Mouse (Mus musculus): Measurements from ENCODE around the gene Msln. TPM values are rescaled to one million over a fixed set of nuclear protein-coding genes. Genes with fewer than 3 reads are reported as not detected.

Gene Msln
- polyA plus RNA-seq, 1 experiment from 2014 or later, result not detected

DNA sequence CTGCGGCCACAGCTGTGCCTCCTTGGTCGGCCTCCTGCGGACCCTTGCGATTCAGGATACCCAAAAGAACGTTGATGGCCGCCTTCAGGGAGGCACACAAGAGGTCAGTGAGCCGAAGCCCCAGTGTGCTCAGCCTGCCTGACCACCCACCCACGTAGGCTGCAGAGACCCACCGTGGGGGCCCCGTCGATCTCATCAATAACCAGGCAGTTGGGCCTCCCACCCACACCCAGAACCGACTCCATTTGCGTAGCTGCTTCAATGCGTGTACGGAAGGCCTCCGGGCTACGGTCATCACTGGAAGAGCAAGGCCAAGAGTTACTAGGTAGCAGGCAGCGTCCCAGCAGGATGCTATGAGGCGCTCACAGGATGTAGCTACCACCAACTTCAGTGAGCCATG is 30.7 kb downstream of the Msln start:
- H3K27me3 ChIP-seq (ENCODE audit: control insufficient read depth, insufficient read depth, low read length), result peaks cover 2% of the 10 kb centered on the region; the same call in 1 of the 2 replicates
- ATAC-seq (ENCODE audit: low FRiP score, low TSS enrichment) (no peak), DNase-seq (no peak)
- peaks cover 11% of the 10 kb centered on the region for H3K4me1 ChIP-seq (ENCODE audit: control insufficient read depth, insufficient read depth, low read length)
- H3K36me3 ChIP-seq (ENCODE audit: control insufficient read depth, insufficient read depth, low read length), result no peaks in the 10 kb centered on the region
- no peak overlapping the region for H3K9ac ChIP-seq (replicated peaks; ENCODE audit: low read length)
- H3K4me3 ChIP-seq (replicated peaks; ENCODE audit: low read depth, low read length), result no peak overlapping the region
- no peak overlapping the region for H3K27ac ChIP-seq (replicated peaks; ENCODE audit: low read depth, low read length)
- no peaks in the 10 kb centered on the region for H3K9me3 ChIP-seq (ENCODE audit: control insufficient read depth, low read length)
- no peak overlapping the region for H3K4me2 ChIP-seq (ENCODE audit: low read length)
- WGBS, result 95% methylated on average over 19 of the region's 19 CpGs

DNA sequence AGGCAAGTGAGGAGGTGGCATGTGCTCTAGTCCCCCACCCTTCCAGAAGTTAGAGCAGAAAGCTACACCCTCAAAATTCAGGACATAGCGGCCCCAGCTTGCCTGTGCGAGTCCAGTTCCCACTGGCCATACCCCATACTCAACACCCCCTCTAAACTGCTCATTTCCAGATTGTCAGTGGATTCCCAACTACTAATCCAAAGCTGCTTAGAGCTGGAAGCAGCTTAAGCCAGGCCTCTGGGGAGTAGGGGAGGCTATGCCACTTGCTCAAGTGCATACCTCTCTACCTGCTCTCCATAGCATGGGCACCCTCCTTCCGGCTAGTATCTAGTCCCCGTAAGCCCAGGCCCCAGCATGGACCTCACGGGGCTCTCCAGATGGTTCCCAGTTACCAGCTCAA is 32.7 kb downstream of the Msln start:
- H3K4me3 ChIP-seq (replicated peaks; ENCODE audit: low read depth, low read length), result no peak overlapping the region
- DNase-seq (no peak), ATAC-seq (ENCODE audit: low FRiP score, low TSS enrichment) (no peak)
- peaks cover under 1% of the 10 kb centered on the region; the same call in 1 of the 2 replicates for H3K4me1 ChIP-seq (ENCODE audit: control insufficient read depth, insufficient read depth, low read length)
- no peak overlapping the region for H3K4me2 ChIP-seq (ENCODE audit: low read length)
- H3K9me3 ChIP-seq (ENCODE audit: control insufficient read depth, low read length), result no peaks in the 10 kb centered on the region
- 96% methylated on average over 5 of the region's 5 CpGs for WGBS
- H3K27ac ChIP-seq (replicated peaks; ENCODE audit: low read depth, low read length), result no peak overlapping the region
- H3K9ac ChIP-seq (replicated peaks; ENCODE audit: low read length), result no peak overlapping the region
- H3K27me3 ChIP-seq (ENCODE audit: control insufficient read depth, insufficient read depth, low read length), result peaks cover 18% of the 10 kb centered on the region
- no peaks in the 10 kb centered on the region for H3K36me3 ChIP-seq (ENCODE audit: control insufficient read depth, insufficient read depth, low read length)

DNA sequence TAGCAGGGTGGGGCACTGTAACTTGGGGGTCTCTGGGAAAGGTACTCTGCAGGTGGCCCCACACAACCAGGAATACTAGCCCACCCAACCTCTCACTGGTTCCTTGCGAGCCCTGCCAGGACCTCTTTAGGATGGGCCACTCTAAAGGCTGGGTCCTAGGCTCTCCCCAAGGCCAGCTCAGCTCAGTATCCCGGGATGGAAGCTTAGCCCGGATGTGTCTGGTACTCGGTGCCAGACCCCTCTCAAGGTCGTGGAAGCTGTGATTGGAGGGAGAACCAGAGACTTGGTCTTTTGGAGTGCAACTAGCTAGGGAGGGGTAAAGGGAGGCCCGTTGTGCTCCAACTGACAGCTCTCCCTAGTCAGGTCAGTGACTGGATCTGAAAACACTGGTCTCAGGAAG is 36.5 kb downstream of the Msln start:
- H3K27me3 ChIP-seq (ENCODE audit: control insufficient read depth, insufficient read depth, low read length), result peaks cover 25% of the 10 kb centered on the region
- H3K9ac ChIP-seq (replicated peaks; ENCODE audit: low read length), result peak overlapping the region; percentile 50
- H3K4me2 ChIP-seq (ENCODE audit: low read length), result peak overlapping the region; percentile 64
- 6% methylated on average over 6 of the region's 6 CpGs for WGBS
- peak overlapping the region; percentile 36 for H3K4me3 ChIP-seq (replicated peaks; ENCODE audit: low read depth, low read length)
- H3K27ac ChIP-seq (replicated peaks; ENCODE audit: low read depth, low read length), result no peak overlapping the region
- H3K4me1 ChIP-seq (ENCODE audit: control insufficient read depth, insufficient read depth, low read length), result no peaks in the 10 kb centered on the region
- no peak for ATAC-seq (ENCODE audit: low FRiP score, low TSS enrichment)
- no peak for DNase-seq
- H3K36me3 ChIP-seq (ENCODE audit: control insufficient read depth, insufficient read depth, low read length), result no peaks in the 10 kb centered on the region
- no peaks in the 10 kb centered on the region for H3K9me3 ChIP-seq (ENCODE audit: control insufficient read depth, low read length)

- WGBS, result 1% methylated on average over 45 of the region's 45 CpGs
- ATAC-seq (ENCODE audit: low FRiP score, low TSS enrichment), result no peak
- Histone ChIP-seq H3K4me3 (replicated peaks; ENCODE audit: low read depth, low read length) (peak within 1 kb of the TSS; percentile 36), H3K4me1 (ENCODE audit: control insufficient read depth, insufficient read depth, low read length) (no peaks in the 10 kb centered on the region), H3K36me3 (ENCODE audit: control insufficient read depth, insufficient read depth, low read length) (no peaks in the 10 kb centered on the region), H3K4me2 (ENCODE audit: low read length) (peak within 1 kb of the TSS; percentile 64), H3K9me3 (ENCODE audit: control insufficient read depth, low read length) (no peaks in the 10 kb centered on the region), H3K9ac (replicated peaks; ENCODE audit: low read length) (peak within 1 kb of the TSS; percentile 50), H3K27ac (replicated peaks; ENCODE audit: low read depth, low read length) (no peak within 1 kb of the TSS), H3K27me3 (ENCODE audit: control insufficient read depth, insufficient read depth, low read length) (peaks cover 25% of the 10 kb centered on the region)
- DNase-seq, result peak; percentile 37
These were observed 37.2 kb downstream of the Msln start, which contains the start of gene Gng13 for GRCm38 (mm10) chr17:25716711-25717637. TSS of gene Gng13 (plus strand) at chr17:25717171.

- no peak overlapping the region for H3K9ac ChIP-seq (replicated peaks; ENCODE audit: low read length)
- no peak overlapping the region for H3K27ac ChIP-seq (replicated peaks; ENCODE audit: low read depth, low read length)
- no peak for DNase-seq
- H3K4me2 ChIP-seq (ENCODE audit: low read length), result no peak overlapping the region
- no peaks in the 10 kb centered on the region for H3K36me3 ChIP-seq (ENCODE audit: control insufficient read depth, insufficient read depth, low read length)
- H3K9me3 ChIP-seq (ENCODE audit: control insufficient read depth, low read length), result no peaks in the 10 kb centered on the region
- under 1% methylated on average over 6 of the region's 6 CpGs for WGBS
- H3K4me3 ChIP-seq (replicated peaks; ENCODE audit: low read depth, low read length), result no peak overlapping the region
- H3K4me1 ChIP-seq (ENCODE audit: control insufficient read depth, insufficient read depth, low read length), result no peaks in the 10 kb centered on the region
- peaks cover 25% of the 10 kb centered on the region for H3K27me3 ChIP-seq (ENCODE audit: control insufficient read depth, insufficient read depth, low read length)
- ATAC-seq (ENCODE audit: low FRiP score, low TSS enrichment), result no peak
These were observed 38.0 kb downstream of the Msln start for GRCm38 (mm10) chr17:25716130-25716529.

DNA sequence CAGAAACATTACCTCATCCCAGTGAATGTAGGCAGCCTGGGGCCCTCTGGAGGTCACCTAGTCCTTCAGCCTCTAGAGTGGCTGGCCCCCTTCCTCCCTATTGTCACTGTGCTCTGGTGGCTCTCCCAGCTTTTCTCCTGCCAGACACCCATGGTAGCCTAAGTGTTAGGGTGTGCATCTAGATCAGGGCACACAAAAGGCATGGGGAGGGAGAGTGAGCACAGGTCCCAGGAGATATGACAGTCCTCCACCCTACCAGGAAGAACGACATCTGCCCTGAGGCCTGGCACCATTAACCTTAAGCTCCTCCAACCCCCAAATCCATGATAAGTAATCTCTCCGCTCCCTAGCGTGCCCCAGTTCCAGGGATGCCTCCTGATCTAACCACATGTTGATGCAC is 38.6 kb downstream of the Msln start:
- H3K9me3 ChIP-seq (ENCODE audit: control insufficient read depth, low read length), result no peaks in the 10 kb centered on the region
- H3K27me3 ChIP-seq (ENCODE audit: control insufficient read depth, insufficient read depth, low read length), result peaks cover 25% of the 10 kb centered on the region
- H3K27ac ChIP-seq (replicated peaks; ENCODE audit: low read depth, low read length), result no peak overlapping the region
- DNase-seq (no peak), ATAC-seq (ENCODE audit: low FRiP score, low TSS enrichment) (no peak)
- WGBS, result 55% methylated on average over 3 of the region's 3 CpGs
- no peak overlapping the region for H3K9ac ChIP-seq (replicated peaks; ENCODE audit: low read length)
- no peaks in the 10 kb centered on the region for H3K36me3 ChIP-seq (ENCODE audit: control insufficient read depth, insufficient read depth, low read length)
- no peak overlapping the region for H3K4me3 ChIP-seq (replicated peaks; ENCODE audit: low read depth, low read length)
- H3K4me1 ChIP-seq (ENCODE audit: control insufficient read depth, insufficient read depth, low read length), result no peaks in the 10 kb centered on the region
- no peak overlapping the region for H3K4me2 ChIP-seq (ENCODE audit: low read length)

- 82% methylated on average over 4 of the region's 4 CpGs for WGBS
- Histone ChIP-seq H3K27ac (replicated peaks; ENCODE audit: low read depth, low read length) (no peak overlapping the region), H3K9ac (replicated peaks; ENCODE audit: low read length) (no peak overlapping the region), H3K4me3 (replicated peaks; ENCODE audit: low read depth, low read length) (no peak overlapping the region), H3K36me3 (ENCODE audit: control insufficient read depth, insufficient read depth, low read length) (no peaks in the 10 kb centered on the region), H3K4me1 (ENCODE audit: control insufficient read depth, insufficient read depth, low read length) (no peaks in the 10 kb centered on the region), H3K4me2 (ENCODE audit: low read length) (no peak overlapping the region), H3K9me3 (ENCODE audit: control insufficient read depth, low read length) (no peaks in the 10 kb centered on the region), H3K27me3 (ENCODE audit: control insufficient read depth, insufficient read depth, low read length) (peaks cover 4% of the 10 kb centered on the region; the same call in 1 of the 2 replicates)
- ATAC-seq (ENCODE audit: low FRiP score, low TSS enrichment) (no peak), DNase-seq (no peak)
These were observed 43.0 kb downstream of the Msln start for GRCm38 (mm10) chr17:25711136-25711535.

DNA sequence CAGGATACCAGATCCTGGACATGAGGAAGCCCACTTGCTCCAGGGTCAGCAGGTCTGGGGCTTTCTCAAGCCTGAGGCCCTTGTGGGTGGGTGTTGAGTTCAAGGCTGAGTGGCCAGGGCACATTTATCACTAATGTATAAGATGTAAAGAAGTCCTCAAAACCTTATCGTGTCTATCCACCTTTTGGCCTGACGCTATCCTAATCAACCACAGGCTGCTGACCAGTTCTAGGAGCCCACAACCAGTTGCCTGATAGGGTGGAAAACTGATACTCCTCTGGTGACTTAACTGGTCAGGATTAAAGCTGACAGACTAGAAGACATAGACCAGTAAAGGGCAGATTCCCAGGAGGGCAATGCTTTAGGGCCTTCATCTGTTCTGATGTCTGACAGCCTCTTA is 44.2 kb downstream of the Msln start:
- Histone ChIP-seq H3K27me3 (ENCODE audit: control insufficient read depth, insufficient read depth, low read length) (no peaks in the 10 kb centered on the region), H3K9me3 (ENCODE audit: control insufficient read depth, low read length) (no peaks in the 10 kb centered on the region), H3K27ac (replicated peaks; ENCODE audit: low read depth, low read length) (no peak overlapping the region), H3K9ac (replicated peaks; ENCODE audit: low read length) (no peak overlapping the region), H3K36me3 (ENCODE audit: control insufficient read depth, insufficient read depth, low read length) (no peaks in the 10 kb centered on the region), H3K4me3 (replicated peaks; ENCODE audit: low read depth, low read length) (no peak overlapping the region), H3K4me1 (ENCODE audit: control insufficient read depth, insufficient read depth, low read length) (no peaks in the 10 kb centered on the region), H3K4me2 (ENCODE audit: low read length) (no peak overlapping the region)
- 93% methylated on average over 2 of the region's 2 CpGs for whole genome bisulfite sequencing
- ATAC-seq (ENCODE audit: low FRiP score, low TSS enrichment) (no peak), DNase-seq (no peak)
